Mouse (Mus musculus): ENCODE measurements around the gene Dnajb14. TPM values are rescaled to one million over a fixed set of nuclear protein-coding genes. Genes with fewer than 3 reads are reported as not detected.
"Not testable (repeated sequence)": the region's sequence is repeated elsewhere in the genome, so short reads cannot be mapped to it uniquely, and the experiment has no call there.

The Dnajb14 gene
- total RNA-seq, 2 experiments from 2014 or later: 15.3 to 16.3 TPM

DNA sequence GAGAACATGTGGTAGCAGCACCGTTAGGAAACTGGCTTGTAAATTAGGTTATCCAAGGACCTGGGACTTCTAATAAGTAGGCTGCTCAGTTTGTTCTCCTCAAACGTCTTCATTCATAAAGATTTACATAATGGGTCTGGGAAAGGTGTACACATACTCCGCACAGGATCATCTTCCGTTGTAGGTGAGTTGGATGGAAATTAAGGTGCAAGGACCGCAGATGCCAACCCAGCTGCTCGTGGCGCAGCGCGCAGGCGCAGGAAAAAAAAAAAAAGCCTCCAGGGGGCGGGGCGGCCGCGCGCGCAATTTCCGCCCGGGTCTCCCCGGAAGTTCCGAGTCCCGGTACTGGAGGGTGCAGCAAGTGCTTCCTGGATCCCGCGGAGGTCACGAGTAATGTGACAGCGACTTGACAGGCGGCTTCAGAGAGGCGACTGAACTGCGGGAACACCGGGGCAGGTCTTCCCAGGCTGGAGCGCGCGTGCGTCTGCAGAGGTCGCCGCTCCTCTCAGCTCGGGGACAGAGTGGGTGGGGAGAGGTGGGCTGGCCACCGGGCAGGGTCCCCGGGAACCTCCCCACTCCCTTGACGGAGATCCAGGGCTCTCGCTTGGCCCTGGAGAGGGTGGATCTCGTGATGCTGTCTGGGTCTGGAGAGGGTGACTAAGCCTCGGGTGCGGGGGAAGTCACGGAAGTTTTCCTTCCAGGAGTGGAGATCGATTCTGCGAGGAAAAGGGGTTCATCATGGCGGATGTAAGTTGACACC is 50.9 kb downstream of the Dnajb14 start, which contains the start of gene Lamtor3:
Lamtor3 (plus strand) TSS at position 335 of the 760 bp plus-strand sequence.
- DNase-seq: peak; percentile 97

DNA sequence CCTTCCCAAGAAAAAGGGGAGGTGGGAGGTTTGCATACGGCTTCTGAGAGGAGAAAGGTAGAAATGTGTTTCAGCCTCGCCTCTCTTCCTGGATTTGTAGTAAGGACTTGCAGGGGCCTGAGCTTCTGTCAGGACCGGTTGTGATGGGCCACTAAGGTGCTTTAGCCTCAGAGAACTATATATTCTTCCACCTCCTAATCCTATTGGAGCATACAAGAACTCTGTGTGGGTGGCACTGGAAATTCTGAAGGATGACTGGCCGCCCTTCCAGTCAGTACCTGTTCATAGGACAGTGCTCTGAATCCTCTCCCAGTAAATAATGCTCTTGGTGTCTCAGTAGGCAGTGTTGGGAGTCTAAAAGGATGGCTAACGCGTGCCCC is 51.4 kb downstream of the Dnajb14 start:
- DNase-seq: no peak

DNA sequence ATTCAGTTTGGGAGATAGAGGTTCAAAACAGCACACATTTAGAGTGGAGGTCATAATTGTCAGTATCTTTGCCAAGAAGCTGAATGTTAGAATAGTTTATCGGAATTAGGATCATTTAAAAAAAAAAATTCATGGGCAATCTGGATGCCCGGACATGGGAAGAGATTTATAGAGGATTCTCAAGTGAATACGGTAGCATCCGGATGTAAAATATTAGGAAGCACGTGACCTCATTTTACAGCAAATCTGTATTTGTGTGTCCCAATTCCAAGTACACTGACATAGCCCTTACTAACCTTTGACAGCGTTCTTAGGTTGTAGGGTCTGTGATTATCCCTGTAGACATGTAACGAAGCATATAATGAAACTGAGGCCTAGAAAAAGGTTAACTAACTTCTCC is 51.9 kb downstream of the Dnajb14 start:
- no peak for DNase-seq

DNA sequence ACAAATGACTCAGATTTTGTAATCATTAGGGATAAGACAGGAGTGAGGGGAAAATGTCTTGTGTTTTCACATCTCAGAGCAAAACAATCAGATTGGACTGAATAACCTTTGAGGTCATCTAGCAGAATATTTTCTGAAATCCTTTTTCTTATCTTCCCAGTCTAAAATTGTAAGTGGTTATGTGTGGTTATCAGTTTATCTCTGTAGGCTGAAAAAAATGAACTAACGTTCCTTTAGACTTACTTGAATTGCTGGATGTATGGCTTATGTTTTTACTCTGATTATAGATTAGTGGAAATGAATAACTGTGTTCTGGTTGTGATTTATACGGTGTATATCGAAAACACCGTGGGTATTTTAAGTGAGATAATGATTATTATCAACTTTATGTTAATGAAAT is 53.1 kb downstream of the Dnajb14 start:
- DNase-seq: no peak

DNA sequence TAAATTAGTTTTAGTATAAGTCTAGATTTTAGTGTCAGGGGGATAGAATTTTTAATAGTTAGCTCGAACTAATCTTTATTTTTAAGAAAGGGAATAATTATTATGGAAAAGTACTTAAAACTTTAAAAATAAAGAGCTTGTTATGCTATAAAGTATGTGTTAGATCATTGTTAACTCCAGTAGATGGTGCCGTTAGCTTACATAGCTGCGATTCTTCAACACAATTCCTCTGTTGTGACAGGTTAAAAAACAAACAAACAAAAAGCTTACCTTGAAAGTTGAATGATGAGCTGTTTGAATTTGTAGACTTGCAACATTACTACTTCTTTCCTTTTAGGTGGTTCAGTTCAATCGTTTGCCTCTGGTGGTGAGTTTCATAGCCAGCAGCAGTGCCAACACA is 59.5 kb downstream of the Dnajb14 start:
- no peak for DNase-seq

DNA sequence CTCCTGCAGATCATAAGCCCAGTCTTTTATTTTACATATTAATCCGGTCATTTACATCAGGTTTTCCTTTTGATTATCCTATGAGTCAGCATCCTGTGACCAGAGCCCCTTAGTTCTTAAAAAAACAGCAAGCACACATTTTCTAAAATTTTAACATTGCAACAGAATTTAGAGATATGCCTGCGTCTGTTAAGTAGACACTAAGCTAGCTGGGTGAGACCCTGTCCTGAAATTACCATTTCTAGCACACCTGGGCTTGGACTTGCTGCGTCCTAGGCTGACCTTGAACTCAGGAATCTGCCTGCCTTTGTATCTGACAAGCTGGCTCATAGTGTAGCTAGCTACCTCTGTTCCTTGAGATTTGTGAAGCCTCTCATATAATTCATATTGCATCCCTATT is 62.5 kb downstream of the Dnajb14 start:
- no peak for DNase-seq

DNA sequence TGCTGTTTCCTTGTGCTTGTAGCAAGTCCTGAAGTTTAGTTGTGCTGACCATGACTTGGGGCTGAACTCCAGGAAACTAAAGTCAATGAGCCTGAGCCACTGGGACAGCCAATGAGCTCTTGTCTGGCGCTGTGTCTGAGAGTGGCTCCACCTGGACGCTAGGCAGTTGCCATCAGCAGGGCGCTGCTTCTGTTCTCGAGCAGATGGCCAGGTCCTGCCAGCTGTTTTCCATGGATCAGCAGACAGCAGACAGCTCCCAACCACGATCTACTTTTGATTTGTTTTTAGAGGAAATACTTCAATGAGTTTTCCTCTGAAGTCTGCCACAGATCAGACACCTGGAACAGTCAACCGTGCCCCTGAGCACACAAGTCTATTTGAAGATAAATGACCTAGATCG is 65.3 kb downstream of the Dnajb14 start:
- no peak for DNase-seq

DNA sequence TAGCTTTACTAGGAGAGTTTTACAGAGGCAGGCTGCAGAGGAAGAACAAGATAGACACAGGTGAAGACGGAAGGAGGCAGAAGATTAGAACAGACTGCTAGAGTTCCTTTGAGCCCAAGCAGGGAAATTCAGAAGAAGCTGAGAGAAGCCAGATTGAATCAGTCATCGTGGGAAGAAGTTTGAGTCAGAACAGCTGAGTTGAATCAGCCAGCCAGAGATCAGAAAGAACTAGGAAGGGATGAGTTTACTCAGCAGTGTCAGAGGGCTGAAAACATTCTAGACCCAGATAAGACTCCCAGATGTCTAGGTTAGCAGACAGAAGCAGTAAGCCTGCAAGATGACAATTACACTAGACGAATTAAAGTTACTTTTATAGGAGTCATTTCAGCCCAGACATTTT is 66.5 kb downstream of the Dnajb14 start:
- DNase-seq: no peak

DNA sequence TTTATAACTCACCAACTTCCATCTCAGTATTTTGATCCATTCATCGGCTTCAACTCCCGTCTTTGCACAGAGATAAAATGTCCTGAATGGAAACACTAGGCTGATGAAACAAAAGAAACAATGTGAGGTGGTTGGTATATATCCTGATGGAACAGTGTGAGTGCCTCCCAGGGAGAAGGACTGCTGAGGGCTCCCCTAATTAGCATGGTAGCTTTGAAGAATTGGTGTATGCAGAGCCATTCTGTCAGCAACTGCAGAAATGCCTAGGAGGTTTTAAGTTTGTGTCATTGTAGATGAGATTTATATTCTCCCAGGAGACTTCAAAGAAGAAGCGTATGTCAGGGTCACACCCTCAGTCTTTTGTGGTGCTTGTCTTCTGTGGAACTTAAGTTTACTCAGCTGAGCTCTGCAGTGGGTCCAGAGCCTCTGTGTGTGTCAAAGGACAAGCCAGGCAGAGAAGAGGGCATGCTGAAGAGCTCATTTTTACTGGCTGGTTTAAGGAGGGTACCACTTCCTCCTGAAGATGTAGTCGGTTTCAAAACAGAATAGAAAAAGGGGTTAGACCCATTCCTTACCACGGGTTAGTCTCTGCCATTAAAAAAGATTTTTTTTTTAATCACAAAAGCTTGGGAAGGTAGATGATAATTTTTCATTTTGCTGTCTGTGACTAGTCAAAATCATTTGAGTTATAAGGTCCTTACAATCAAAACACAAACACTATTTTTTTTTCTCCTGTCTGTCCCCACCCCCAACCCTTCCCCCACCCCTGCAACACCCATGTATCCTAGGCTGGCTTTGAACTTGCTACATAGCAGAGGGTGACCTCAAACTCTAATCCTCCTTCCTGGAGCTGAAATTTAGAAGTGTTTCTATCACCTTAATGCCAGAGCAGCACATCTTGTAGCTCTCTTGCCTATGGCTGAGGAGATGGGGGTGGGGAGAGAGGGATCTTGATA is 68.4 kb downstream of the Dnajb14 start:
- DNase-seq: no peak

DNA sequence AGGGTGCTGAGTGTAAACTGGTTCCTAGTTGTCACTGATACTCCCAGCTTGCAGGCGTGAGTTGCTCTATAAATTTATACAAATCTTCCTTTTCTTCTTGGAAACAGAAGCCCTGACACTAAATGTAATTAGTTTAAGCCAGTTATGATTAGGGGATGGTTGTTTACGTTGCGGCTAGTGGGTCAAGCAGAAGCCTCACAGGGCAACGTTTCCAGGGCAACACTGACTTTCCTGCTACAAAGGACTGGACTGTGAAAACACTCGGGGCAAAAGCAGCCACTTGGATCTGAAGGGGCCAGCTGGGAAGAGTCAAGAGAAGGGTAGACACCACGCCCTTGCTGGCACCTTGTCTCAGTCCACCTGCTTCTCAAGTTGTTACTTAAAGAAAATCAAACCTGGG is 69.1 kb downstream of the Dnajb14 start:
- DNase-seq: no peak

DNA sequence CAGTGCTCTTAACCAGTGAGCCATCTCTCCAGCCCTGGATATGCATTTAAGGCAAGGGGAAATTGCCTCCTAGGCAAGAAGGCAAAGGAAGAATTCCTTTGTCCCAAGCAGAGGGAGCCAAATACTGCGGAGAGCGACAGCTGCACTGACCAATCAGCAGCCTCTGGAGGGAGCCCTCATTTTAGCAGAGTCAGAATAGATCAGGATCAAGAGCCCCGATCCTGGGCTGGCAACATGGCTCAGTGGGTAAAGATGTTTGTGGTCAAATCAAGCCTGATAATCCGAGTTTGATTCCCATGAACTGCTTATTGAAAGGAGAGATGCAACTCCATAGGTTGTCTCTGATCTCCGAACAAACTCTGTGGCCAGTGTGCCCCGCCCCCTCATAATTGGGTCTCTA is 71.1 kb downstream of the Dnajb14 start:
- peak; percentile 75 for DNase-seq

DNA sequence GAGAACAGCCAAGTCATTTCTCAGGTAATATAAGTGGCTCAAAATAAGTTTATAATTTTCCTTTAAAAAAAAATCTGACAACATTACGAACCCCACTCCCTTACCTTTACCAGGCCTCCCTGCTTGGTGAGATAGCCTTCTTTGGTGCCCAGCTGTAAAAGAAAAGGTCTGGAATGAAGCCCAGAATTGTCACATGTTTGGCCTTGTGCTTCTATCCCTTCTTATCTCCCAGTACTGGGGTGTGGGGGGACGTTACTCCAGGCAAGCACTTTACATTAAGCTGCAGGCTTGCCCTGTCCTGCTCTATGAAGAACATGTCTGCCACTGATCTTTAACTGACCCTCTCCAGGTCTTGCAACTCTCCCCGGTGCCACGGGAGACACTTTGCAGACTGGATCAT is 73.3 kb downstream of the Dnajb14 start:
- DNase-seq: peak; percentile 74

DNA sequence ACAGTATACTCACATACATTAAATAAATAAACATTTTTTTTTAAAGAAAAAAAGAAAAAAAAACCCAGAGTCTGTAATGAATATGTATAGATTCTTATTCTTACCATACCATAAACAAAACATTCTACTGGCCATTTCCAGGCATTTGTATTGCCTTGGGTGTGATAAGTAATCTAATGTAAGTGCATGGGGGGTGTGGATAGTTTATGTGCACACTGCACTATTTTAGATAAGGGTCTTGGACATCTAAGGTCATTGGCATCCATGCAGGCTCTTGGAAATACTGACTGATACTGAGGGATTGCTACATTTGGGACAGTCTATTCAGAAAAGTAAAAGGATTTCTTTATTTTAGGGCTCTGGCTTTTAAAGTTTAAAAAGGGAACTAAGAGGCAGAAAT is 74.1 kb downstream of the Dnajb14 start:
- no peak for DNase-seq

DNA sequence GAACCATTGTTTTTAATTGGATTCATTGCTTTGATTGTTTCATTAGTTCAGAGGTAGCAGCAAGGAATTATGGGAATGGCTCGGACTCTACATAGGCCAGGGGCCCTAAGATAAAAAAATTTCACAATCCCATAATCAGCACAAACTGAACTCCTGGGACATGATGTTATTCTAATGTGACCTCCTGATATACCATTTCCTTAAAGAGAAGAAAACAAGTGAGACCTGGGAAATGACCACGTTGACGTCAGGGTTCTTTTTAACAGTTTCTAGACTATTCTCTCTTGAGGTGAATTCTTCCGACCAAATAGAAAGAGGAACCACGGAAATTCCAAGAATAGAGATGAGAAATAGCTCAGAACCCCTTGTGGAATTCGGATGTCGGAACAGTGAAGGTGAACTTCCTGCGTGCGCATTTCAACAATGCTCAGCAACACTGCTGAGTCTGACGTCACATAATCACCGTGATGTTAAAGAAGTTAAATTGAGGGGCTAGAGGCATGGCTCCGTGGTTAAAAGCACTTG is 74.7 kb downstream of the Dnajb14 start:
- no peak for DNase-seq

DNA sequence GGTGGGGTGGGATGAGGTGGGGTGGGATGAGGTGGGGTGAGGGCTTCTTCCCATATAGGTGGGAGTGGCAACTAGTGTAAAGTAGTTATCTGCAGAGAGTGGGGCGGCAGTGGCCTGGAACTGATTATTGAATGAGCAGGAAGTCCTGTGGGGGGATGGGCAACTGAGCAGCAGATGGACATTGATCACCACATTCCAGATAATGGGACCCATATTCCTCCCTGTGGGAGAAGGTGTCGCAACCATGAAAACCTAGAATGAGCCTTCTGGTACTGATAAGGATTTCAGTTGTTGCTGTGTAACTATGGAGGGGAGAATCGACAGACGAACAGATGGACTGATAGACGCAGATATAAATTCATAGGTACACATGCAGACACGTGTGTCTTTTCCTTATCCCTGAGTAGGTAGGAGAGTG is 76.3 kb downstream of the Dnajb14 start:
- no peak for DNase-seq

DNA sequence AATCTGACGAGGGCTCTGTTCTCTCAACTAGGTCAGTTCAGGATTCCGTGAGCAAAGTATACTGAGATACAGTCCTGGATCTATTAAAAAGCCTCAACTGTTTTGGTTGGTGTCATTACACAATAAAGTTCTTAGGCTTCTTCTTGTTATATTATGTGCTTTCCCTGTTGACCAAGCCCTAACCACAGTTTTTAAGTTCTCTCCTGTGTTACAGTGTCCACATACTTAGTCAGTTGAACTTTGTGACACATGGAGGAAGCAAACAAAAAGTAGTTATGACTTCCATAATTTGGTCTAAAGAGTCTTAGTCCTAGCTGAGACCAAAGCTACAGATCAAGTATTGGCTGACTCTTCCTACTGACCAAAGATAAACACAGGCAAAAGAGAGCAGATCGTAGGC is 79.4 kb downstream of the Dnajb14 start:
- DNase-seq: no peak

DNA sequence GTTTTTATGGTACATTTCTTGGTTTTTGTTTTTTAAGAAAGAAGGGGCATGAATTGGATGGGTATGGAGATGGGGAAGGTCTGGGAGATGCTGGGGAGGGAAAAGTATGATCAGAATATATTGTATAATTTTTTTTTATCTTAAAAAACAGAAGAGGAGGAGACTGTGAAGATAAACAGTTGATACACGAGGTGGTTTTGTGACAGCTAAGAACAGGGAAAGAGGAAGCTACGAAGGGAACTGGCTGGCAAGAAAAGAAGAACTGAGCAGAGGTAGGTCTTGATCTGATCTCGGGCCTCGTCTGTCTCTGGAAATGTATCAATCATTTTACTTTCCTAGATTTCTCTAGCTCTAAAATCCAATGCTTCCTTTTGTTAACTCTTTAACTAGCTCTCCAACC is 80.0 kb downstream of the Dnajb14 start:
- DNase-seq: no peak

DNA sequence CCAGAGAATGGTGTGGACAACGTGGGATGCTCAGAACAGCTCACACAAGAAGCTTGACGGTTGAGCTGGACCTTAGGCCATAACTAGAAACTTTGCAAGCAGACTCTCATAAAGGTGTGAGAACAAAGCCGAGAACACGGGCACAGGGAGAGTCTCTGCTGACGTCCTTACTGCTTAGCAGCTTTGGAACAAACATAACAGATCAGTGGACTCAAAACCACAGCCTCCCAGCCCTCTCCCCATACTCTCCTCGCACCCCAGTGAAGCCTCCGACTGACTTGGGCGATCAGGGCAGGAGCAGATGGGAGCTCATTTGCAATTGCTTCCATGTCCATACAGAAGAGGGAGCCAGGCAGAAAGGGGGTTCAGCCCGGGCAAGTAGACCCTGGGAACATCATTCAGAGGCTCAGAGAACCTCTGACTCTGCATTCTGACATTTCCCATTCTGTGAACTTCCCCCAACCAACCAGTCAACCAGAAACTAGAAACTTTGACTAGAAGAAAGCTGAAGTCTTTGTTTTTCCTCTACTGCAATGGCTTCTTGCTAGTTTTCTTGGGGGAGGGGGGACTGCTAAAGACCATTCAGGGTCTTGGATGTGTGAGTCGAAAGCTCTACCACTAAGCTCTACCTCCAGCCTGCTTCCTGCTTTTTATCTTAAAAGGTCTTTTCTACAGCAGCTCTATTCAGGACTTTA is 82.9 kb downstream of the Dnajb14 start:
- DNase-seq: no peak

DNA sequence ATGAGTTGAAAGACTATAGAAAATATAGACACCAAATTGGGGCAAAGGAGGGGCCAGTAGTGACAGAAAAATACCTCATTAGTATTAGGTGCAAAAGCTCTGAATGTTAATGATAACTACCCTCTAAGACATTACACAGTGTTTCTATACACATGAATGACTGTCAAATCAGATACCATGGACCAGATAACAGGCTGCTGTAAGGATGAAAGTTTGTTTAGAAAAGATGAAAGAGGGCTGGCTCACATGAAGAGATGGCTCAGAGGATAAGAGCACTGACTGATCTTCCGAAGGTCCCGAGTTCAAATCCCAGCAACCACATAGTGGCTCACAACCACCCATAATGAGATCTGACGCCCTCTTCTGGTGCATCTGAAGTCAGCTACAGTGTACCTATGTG is 83.8 kb downstream of the Dnajb14 start:
- DNase-seq: not testable (repeated sequence)

DNA sequence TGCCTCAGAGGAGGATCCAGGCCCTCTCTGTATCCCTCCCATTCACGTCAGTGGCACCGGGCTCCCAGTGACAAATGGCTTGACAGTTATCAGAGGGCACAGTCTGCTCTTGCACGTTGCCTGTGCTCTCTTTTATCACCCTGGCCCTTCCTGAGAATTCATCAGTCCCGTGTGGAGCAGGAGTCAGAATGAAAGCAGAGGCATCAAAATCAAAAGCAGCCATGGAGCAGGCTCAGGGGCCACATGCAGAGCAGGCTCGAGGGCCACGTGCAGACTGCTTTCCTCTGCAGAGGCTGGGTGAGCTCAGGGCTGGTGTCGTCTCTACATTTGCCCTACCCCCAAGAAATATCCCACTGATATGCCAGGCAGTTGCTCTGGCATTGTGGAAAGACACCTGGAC is 84.3 kb downstream of the Dnajb14 start:
- no peak for DNase-seq

DNA sequence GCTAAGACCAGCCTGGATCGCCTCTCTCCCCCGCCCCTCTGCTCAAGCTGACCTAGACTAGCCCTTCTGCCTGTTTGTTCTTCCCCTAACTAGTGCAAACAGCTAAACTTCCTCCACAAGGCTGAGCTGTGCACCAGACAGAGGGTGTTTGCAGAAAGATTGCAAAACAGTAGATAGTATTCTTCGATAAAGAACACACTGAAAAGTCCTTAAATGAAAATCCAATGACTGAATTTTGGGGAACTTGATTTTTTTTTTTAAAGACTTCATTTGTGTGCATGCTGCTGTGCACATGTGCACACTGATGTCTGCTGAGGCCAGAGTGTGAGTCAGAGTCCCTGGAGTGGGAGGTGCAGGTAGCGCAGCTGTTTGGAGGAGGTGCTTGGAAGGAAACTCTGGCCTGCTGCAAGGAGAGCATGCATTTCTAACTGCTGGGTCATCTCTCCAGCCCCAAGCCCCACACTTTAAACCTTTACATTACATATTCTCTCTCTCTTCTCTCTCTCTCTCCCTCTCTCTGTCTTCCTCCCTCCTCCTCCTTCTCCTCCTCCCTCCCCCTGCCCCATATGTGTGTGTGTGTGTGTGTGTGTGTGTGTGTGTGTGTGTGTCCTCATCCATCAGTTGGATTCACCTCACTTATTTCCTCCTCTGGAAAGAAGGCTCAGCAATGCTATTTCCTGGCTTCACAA is 84.9 kb downstream of the Dnajb14 start:
- DNase-seq: peak; percentile 58

Data from adrenal gland, postnatal 10 days (tissue).